Mouse (Mus musculus) lung, postnatal 25 days (tissue): Measurements from ENCODE around the gene Olfr1342.

Source experiments
- DNase-seq: peaks from one replicate; pipeline ENCODE4 v3.0.0; 2022; ENCODE audit warnings: low spot score

The Olfr1342 gene

GRCm38 (mm10) chr4:118692412-118692973 is at the start of gene Olfr1342:
Olfr1342 (minus strand) TSS chr4:118692756.
- DNase-seq: no peak

- DNase-seq: no peak
These were observed 49.3 kb upstream of the Olfr1342 start for GRCm38 (mm10) chr4:118741881-118742280.

DNA sequence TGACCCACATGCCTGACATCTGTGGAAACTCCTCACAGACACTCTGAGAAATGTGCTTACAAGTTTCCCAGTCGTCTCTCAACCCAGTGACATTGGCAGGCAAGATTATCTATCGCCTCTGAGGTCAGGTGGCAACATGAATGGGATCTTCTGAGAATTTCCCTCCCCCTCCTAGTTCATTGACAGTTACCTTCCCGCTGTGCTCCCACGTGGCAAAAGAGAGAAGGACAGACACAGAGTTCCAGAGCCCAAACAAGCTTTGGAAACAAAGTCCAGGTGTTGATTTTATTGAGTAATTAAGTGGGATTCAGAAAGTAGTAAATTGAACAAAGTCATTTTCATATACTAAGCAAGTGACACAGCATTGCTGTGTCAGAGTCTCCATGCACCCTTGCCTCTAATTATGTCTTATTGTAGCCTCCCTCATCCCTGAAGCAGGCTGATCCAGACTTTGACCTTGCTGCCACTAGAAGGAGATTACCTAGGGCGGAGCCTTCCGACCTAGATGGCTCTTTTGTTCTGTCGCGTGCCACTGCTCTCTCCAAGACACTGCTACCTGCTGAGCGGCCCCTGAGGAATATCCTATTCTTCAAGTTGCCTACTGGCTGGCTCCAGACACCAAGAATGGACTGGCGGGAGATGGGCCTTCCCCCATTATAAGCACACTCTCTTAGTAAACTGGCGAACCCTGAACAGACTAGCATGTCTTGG is 48.6 kb upstream of the Olfr1342 start:
- no peak for DNase-seq

- DNase-seq: no peak
These were observed 47.0 kb upstream of the Olfr1342 start for GRCm38 (mm10) chr4:118739574-118739973.

DNA sequence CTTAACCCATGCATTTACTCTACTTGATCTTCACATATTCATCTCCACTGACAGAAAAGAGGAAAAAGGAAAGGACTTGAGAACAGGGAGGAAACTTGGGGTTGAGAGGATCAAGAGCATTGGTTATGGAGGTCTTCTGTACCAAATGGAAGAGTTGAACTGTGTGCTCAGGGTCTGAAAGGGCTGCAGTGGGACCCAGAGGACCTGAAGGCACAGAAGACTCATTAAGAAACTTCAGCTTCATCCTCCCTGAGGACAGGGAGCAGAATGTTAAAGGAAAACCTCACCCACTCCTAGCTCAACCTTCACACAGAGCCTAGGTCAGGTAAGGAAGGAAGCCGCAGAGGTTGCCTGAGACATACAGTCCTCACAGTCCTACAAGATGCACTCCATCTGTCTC is 39.3 kb upstream of the Olfr1342 start, which contains the start of gene Olfr1339:
Gene Olfr1339 (plus strand): TSS at position 301 of the 400 bp plus-strand sequence.
- DNase-seq: no peak

DNA sequence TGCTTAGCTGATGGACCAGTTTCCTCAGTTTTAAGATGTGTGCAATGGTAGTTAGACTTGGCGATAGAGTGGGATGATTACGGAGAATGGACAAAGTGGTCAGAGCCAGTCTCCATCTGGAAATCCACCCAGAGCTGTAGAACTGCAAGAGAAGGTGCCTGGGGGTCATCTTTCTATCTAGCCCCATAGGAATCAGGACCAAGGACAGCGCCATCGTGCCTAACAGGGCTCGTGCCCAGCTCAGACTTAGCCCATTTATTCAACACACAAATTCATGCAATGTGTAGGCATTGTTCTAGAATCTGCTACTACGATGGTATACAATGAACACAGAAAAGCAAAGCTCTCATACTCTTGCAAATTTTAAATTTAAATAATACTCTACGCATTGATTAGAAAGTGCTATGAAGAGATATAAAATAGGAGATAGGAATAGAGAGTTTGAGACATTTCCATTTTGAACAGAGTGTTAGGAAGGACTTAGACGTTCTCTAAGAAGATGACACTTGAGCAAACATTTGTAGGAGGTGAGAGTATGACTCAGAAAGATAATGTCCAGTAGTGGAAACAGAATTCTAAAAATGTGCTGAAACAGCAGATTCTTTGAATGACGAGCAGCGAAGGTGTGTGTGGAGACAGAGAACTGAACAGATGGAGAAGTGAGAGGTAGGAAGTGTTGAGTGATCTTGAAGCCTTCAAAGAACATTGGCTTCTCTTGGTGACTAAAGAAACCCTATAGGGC is 29.4 kb upstream of the Olfr1342 start:
- no peak for DNase-seq

GRCm38 (mm10) chr4:118719838-118720237 is 27.3 kb upstream of the Olfr1342 start, which contains the start of gene Olfr1340:
Olfr1340 (plus strand) TSS chr4:118720138.
- no peak for DNase-seq

DNA sequence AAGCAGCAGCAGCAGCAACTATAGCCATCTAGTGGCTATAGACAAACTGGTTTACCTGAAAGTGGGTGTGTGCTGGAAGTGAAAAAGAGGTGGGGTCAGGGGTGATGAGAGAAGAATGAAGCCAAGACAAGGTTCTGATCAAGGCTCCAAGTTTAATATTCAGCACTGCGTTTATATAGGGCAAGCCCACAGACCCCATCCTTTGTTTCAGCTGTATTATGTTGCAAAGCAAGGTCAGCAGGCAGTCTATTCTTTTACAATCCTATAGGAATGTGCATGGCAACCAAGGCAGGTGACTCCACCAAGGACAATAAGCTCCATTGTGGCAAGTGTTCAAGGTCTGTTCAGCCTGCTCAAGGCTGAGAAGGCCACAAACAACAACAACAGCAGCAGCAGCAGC is 19.1 kb upstream of the Olfr1342 start:
- DNase-seq: no peak

DNA sequence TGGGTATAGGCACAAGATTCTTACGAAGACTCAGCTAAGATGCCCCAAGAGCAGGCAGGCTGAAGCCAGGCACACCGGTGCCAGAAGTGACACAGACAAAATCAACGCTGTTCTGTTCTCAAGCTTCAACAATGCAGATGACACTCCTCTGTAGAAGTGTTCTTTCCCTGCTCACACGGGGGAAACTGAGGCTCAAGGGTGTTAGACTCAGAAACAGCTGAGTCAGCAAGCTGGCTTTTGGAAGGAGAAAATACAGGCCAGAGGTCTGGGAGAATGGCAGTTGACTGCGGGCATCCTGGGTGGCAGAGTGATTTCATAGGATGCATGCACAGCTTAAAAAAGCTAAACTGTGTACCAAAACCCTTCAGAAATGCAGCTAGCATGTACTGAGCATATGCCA is 15.5 kb upstream of the Olfr1342 start:
- DNase-seq: no peak

- DNase-seq: no peak
These were observed 10.7 kb upstream of the Olfr1342 start, which contains the start of gene Olfr1341 for GRCm38 (mm10) chr4:118703223-118703622. Olfr1341 (plus strand) TSS chr4:118703523.

DNA sequence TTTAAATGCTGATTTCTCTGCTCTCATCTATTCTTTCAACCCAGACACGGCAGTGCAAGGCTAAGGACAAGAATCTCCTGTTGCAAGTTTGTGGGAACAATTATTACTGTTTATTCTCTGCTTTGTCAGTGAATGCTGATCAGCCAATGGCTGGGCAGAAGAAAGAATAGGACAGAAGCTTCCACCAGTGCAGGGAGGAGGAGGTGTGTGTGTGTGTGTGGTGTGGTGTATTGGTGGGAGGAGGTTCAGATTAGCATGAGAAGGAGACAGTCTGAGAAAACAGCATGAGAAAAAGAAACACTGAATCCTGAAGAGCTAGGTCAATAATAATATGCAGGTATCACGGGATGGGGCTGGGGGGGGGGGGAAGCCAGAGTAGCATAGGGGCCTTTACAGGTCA is 1.3 kb upstream of the Olfr1342 start:
- DNase-seq: no peak

DNA sequence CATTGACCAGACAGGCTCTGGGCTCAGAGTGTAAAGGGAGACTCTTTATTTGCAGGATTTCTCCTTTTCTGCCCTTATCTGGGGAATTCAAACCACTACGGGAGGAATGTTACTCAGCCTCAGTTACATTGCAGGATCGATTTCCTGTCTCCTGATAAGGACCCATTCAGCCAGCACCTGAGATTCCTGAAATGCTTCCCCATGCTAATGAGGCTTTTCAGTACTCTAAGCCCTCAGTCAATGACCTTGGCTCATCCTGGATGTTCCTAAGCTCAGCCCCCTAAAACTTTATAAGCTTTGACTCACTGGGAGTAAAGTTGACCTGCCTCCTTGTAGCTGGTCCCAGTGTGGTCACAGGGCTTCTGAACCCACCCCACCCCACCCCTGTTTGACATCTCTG is 5.5 kb downstream of the Olfr1342 start:
- peak; percentile 9 for DNase-seq

DNA sequence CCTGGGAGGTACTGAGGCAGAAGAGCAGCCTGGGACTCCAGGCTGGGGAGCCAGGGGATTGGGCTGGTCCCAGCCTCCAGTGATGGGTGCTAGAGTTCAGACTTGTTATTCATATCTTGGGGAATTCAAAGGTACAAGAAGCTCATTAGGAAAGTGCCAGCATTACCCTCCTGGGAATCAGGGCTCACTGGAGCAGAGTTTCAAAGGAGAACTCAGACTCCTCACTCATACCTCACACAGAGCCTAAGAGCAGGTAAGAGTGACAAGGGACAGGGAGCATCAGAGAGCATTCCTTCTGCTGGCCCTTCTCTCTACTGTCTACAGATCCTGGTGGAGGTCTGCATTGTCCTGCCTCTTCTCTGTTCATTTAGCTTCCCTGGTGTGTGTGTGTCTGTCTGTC is 33.9 kb downstream of the Olfr1342 start, which contains the start of gene Olfr62:
Gene Olfr62 (plus strand): TSS at position 301 of the 400 bp plus-strand sequence.
- DNase-seq: no peak

- DNase-seq: peak; percentile 24
These were observed 47.3 kb downstream of the Olfr1342 start for GRCm38 (mm10) chr4:118645234-118645633.

- no peak for DNase-seq
These were observed 50.0 kb downstream of the Olfr1342 start for GRCm38 (mm10) chr4:118642346-118643190.
